Mouse (Mus musculus) spleen, postnatal 36 days (tissue): ENCODE results near the gene Lactbl1.

Experiments
- DNase-seq, 2 experiments: peaks; one replicate each; pipeline ENCODE4 v3.0.0; 2022; ENCODE audit warnings: low spot score in 2 of 2, mixed read lengths in 1 of 2

The Lactbl1 gene

DNA sequence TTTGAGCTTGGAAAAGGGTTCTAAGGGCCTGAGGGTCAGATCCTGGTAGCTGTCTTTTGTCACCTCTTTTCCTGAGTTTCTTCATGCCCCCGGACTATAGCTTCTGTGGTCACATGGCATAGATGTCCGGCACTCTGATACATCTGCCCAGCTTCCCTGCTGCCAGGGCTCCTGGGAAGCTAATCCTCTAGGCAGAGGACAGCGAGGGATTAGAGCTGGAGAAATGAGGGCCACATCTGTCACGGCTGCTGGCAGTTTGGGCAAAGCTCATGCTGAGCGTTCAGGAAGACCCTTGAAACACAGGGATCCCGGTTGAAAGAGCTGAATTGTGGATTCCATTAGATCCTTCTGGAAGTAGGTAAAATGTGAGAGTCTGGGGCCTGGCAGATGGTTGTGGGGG lies at the start of gene Lactbl1:
Gene Lactbl1, plus strand, starts transcription at position 234 of the 400 bp plus-strand sequence.
- no peak for DNase-seq

- DNase-seq = no peak
Measured at GRCm38 (mm10) chr4:136581885-136582284, 40.5 kb upstream of the Lactbl1 start.

- no peak for DNase-seq
Measured at GRCm38 (mm10) chr4:136587221-136587827, 35.1 kb upstream of the Lactbl1 start.

GRCm38 (mm10) chr4:136588003-136588402 lies 34.4 kb upstream of the Lactbl1 start:
- DNase-seq = no peak

DNA sequence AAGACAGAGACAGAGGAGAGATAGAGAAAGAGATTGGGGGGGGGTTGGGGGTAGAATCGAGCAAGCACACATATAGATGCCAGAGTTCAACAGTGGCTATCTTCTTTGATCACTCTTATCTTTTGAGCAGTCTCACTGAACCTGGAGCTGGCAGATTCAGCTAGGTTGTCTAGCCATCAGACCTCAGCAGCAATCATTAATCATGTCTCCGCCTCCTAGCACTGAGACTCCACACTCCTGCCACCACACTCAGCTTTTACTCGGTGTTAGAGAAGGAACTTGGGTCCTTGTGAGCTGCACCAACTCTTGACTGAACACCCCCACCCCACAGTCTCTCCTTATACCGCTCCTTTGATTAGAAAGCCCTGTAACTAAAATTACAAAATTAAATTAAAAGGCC lies 30.3 kb upstream of the Lactbl1 start:
- no peak for DNase-seq

GRCm38 (mm10) chr4:136594006-136594405 lies 28.4 kb upstream of the Lactbl1 start:
- DNase-seq = no peak

GRCm38 (mm10) chr4:136595221-136595620 lies 27.2 kb upstream of the Lactbl1 start:
- DNase-seq = no peak

DNA sequence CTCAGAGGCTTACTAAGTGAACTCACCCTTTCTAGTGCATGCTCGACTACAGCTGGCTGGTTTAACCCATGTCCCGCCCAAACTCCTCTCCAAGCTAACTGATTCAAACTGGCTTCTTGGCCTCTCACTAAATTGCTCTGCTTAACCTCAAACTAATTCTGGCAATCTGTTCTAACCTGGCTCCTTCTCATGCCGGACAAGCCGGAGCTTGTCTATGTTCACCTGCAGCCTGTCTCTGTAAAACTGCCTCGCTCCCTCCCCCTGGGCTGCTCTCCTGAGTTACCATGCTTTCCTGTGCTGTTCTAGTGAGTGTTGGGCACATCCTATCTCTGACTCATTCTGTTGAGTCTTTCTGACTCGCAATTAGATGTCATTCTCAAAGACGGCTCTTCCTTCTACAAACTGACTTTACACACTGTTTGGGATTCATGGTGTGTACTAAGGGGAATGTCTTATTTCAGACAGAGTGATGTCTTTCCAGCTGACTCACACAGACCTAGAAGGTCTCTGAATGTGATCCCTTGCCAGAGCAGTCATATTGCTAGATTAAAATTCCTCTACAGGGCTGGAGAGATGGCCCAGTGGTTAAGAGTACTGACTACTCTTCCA lies 24.0 kb upstream of the Lactbl1 start:
- no peak for DNase-seq

DNA sequence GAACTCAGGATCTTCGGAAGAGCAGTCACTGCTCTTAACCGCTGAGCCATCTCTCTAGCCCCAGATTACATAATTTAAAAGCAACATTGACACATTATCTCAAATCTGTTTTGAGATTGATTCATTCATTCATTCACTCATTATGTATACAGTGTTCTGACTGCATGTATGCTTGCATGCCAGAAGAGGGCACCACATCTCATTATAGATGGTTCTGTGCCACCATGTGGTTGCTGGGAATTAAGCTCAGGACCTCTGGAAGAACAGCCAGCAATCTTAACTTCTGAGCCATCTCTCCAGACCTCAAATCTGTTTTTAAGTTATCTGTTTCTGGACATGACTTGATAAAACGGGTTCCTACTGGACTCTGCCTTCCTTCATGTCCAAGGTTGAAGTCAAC lies 22.6 kb upstream of the Lactbl1 start:
- no peak for DNase-seq

DNA sequence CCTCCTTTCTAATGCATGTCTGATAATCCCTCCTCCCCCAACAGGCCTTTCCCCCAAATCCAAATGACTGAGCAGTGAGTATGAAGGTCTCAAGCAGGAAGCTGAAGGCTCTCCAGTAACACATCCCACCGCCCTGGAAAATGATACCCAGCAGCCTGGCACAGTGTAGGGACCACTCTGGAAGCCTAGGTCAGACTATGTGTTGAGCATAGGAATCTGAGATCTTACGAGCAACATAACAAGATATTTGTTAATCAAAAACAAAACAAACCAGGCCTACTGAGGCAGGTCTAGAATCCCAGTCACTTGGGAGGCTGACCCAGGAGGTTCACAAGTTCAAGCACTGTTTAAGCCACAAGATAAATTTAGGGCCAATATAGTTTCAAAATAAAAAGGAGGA lies 21.9 kb upstream of the Lactbl1 start:
- no peak for DNase-seq

GRCm38 (mm10) chr4:136601476-136601875 lies 20.9 kb upstream of the Lactbl1 start:
- DNase-seq = peak in 1 of 2 experiments; percentile 21

GRCm38 (mm10) chr4:136602018-136602554 lies 20.3 kb upstream of the Lactbl1 start:
- peak; percentile 7 to 34 for DNase-seq

DNA sequence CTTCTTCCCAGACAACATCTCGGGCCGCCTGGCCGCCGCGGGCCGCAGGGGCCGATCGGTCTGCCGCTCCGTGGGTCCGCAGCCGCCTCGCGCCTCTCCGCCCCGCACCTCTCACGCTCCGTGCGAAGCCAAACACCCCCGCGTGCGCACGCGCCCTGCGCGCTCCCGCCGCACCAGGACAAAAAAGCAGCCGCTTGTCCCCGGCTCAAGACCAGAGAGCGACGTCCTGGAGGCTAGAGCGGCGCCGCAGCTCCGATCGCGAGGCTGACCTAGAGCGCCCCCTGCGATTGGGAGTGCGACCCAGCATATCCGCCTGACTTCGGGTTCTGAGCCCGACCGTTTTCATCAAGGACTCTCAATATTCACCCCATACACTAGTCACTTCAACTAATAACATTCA lies 19.9 kb upstream of the Lactbl1 start, which contains the start of gene Kdm1a:
Gene Kdm1a, minus strand, starts transcription at position 156 of the 400 bp plus-strand sequence.
- peak; percentile 92 for DNase-seq

- DNase-seq = no peak
Measured at GRCm38 (mm10) chr4:136605756-136606485, 16.5 kb upstream of the Lactbl1 start.

DNA sequence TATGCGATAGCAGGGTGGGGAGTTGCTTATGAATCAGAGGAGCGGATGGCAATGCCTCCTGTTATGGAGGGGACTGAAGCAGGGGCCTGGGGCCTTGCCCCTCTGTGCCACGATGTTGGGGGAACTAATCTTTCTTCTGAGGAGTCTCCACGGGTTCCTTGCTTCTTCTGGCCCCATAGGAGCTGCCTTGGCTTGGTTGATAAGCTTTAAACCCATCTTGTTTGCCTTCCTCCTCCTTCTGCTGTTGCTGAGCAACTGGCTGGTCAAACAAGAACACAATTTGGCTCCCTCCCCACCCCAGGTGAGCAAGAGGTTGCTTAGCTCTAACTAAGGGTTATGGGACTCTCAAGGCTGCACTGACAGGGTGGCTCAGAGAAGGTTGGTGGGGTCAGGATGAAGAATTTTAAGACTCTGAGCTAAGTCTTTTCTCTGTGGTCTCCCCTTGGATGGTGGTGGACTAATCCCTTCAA lies 12.0 kb upstream of the Lactbl1 start, which contains the start of gene Tex46:
Gene Tex46, plus strand, starts transcription at position 51 of the 470 bp plus-strand sequence.
- no peak for DNase-seq

DNA sequence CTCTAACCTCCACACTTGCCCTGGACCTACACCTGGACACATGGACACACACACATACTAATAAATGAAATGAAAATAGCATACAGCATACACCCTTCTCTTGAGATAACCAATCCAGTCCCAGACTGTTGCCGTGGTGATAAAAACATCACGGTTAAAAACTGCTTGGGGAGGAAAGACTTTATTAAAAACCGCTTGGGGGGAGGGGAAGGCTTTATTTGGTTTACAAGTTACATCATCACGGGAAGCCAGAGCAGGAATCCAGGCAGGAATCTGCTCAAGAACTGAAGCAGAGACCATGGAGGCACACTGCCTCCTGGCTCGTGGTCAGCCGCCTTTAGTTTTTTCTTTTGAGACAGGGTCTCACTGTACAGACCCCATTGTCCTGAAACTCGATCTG lies 8.8 kb upstream of the Lactbl1 start:
- DNase-seq = no peak

DNA sequence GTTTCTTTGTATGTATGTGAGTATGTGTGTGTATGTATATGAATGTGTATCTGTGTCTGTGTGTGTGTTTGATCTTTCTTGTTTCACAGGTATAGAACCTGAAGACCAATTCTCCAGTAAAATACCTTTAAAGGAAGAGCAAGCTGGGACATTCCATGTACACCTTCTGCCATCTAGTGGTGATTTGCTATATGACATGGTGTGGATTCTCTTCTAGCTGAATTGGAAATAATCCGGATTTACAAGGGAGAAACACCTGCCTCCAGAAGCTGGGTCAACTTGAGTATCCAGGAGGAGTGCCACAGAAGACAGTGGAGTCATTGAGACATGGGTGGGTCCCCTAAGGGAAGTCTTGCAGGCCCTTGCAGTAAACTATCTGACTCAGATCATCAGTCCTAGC lies 1.1 kb upstream of the Lactbl1 start:
- DNase-seq = peak in 1 of 2 experiments; percentile 28

DNA sequence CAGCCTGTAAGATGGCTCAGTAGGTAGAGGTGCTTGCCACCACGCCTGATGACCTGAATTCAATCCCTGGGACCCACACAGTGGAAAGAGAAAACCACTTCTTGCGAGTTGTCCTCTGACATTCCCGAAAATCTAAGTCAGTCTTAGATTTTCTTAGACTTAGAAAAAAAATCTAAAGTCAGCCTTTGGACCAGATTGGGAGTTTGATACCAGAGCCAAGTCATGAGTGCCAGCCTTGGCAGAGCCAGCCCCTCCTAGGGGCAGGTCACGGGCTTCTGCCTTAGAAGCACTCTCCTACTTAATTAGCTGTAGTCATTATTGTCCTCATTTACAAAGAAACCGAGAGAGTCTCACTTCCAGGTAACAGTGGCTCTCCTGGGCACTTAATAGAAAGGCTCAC lies 465 bp upstream of the Lactbl1 start:
- DNase-seq = no peak

DNA sequence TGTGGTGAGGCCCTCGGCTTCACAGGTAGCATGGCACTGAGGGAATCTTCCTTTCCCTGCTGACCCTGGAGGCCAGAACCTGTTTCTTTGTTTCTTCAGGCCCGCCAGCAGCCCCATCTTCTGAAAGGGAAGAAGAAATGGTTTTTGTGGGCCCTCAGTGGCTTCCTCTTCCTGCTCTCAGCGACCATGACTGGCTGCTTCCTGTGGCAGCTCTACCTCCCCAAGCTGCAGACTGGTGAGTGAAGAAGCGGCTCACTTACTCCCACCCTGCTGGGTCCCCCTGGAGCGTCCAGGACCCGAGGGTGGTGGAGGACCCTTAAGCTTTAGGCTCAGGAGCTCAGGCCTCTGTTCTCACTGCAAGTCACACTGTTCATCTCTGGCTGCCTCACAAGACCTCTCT lies 4.2 kb downstream of the Lactbl1 start:
- peak; percentile 45 to 56 for DNase-seq

DNA sequence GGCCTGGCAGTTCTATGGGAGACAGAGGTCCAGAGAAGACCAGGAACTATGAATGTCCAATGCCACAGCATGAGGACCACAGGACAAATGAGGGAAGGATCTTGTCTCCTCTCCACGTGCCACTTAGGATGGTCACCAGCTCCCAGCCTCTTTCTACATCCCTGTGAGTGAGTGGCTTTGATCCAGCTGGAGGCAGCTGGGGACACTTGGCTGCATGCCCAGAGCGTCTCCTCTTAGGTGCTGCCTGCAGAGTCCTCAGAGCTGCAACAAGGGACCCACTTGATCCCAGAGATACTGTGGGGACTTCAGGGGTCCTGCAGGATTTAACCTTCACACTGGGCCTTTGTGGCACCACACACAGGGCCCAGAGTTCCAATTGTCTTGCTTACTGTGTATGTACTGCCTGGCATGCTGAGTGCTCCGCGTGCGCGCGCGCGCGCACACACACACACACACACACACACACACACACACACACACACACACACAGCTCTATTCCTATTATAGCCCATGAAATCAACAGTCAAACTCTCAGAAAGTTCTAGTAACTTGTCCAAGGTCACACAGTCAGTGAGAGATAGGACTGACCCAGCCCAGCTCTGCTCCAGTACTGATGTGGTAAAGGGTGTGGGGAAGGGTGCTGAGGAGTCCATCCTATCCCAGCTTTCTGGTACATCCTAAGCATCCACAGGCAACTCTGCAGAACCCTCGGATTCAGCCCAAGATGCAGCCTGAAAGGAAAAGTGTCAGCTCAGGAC lies 9.0 kb downstream of the Lactbl1 start:
- DNase-seq = no peak

- DNase-seq = no peak
Measured at GRCm38 (mm10) chr4:136635995-136636394, 13.6 kb downstream of the Lactbl1 start.

- DNase-seq = no peak
Measured at GRCm38 (mm10) chr4:136636511-136636910, 14.1 kb downstream of the Lactbl1 start.
